Mouse (Mus musculus): ENCODE measurements around the gene Hps5. TPM values are rescaled to one million over a fixed set of nuclear protein-coding genes. Genes with fewer than 3 reads are reported as not detected.
"Not testable (repeated sequence)": the region's sequence is repeated elsewhere in the genome, so short reads cannot be mapped to it uniquely, and the experiment has no call there.

Hps5 gene
- polyA plus RNA-seq, 1 experiment from 2014 or later = 27.2 TPM

DNA sequence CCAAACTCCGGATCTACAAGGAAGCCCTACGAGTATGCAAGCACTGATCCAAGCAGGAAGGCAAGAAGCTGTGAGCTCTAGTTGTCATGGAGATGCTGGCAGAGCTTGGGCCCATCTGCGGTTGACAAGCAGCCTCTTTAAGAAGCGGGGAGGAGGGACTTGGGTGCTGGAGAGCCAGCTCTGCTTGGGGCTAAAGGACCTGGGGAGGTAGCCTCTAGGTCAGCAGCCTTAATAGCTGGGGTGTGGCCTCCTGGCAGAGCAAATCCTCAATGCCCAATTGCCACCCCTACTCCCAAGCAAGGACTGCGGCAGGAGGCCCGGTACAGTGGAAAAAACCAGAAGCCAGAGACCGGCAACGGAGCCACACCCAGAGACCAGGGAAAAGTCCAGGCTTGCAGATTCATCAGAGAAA, 43.0 kb upstream of the Hps5 start:
- Histone ChIP-seq H3K27ac (ENCODE audit: low read length) (peak overlapping the region; percentile 96), H3K9me3 (ENCODE audit: control insufficient read depth, low read length) (no peaks in the 10 kb centered on the region), H3K4me3 (ENCODE audit: low read length) (peak overlapping the region; percentile 14), H3K4me1 (ENCODE audit: control insufficient read depth, insufficient read depth, low read length) (peaks cover 48% of the 10 kb centered on the region), H3K9ac (ENCODE audit: low read depth, low read length) (peak overlapping the region; percentile 44), H3K27me3 (replicated peaks; ENCODE audit: control insufficient read depth, insufficient read depth, low read length) (no peaks in the 10 kb centered on the region), H3K4me2 (ENCODE audit: low read depth, low read length) (peak overlapping the region; percentile 42), H3K36me3 (ENCODE audit: control insufficient read depth, insufficient read depth, low read length) (no peaks in the 10 kb centered on the region)
- peak; percentile 76 for ATAC-seq
- 4% methylated on average over 8 of the region's 8 CpGs for WGBS

DNA sequence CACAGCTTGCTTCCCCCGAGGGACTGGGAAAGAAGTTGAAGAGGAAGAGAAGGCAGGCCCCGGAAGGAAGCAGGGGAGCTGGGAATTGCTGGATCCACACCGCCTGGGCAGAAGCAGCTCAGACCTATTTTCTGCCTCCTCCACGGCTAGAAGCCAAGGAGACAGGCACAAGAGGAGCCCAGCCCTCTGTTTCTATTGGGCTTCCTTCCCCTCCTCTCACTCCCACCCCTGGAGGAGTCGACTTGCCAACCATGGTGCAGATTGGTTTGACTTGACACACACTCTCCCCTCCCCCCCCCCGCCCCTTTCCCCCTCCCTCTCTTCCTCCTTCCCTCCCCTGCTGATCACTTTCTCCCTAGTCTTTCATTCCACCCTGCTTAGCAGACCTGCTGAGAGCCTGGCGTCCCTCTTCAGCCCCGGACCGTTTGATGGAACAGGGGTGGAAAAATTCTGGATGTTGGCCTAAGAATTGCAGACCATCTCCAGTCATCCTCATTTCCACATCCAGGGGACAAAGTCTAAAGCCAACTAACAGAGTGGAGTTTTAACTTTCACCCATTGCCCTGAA, 42.3 kb upstream of the Hps5 start:
- H3K4me2 ChIP-seq (ENCODE audit: low read depth, low read length) = peak overlapping the region; percentile 42
- 4% methylated on average over 8 of the region's 9 CpGs for WGBS
- no peaks in the 10 kb centered on the region for H3K9me3 ChIP-seq (ENCODE audit: control insufficient read depth, low read length)
- H3K9ac ChIP-seq (ENCODE audit: low read depth, low read length) = peak overlapping the region; percentile 56
- peak overlapping the region; percentile 96 for H3K27ac ChIP-seq (ENCODE audit: low read length)
- no peaks in the 10 kb centered on the region for H3K36me3 ChIP-seq (ENCODE audit: control insufficient read depth, insufficient read depth, low read length)
- peaks cover 53% of the 10 kb centered on the region for H3K4me1 ChIP-seq (ENCODE audit: control insufficient read depth, insufficient read depth, low read length)
- H3K27me3 ChIP-seq (replicated peaks; ENCODE audit: control insufficient read depth, insufficient read depth, low read length) = no peaks in the 10 kb centered on the region
- ATAC-seq = no peak; the same call in 1 of the 2 replicates
- peak overlapping the region; percentile 14; the same call in 1 of the 2 replicates for H3K4me3 ChIP-seq (ENCODE audit: low read length)

DNA sequence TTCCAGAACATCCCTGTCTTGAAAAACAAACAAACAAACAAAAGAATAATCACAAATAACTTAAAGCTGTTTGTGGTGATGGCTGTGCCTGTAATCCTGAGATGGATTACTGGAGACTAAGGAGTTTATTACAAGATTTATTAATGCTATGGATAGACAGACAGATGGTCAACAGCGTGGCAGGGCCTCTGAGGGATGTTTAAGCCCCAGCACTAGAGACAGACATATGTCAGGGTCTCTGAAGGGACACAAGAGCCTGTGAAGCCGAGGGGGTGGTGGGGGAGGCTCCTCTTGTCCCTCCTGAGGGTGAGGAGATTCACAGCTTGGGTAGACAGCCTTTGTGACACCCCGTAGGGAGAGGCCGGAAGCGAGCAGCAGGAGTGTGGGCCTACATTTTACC, 41.2 kb upstream of the Hps5 start:
- no peak overlapping the region for H3K27ac ChIP-seq (ENCODE audit: low read length)
- no peak overlapping the region for H3K9ac ChIP-seq (ENCODE audit: low read depth, low read length)
- H3K27me3 ChIP-seq (replicated peaks; ENCODE audit: control insufficient read depth, insufficient read depth, low read length) = no peaks in the 10 kb centered on the region
- H3K4me3 ChIP-seq (ENCODE audit: low read length) = no peak overlapping the region
- H3K9me3 ChIP-seq (ENCODE audit: control insufficient read depth, low read length) = no peaks in the 10 kb centered on the region
- H3K4me1 ChIP-seq (ENCODE audit: control insufficient read depth, insufficient read depth, low read length) = peaks cover 53% of the 10 kb centered on the region
- no peak for ATAC-seq
- no peak overlapping the region for H3K4me2 ChIP-seq (ENCODE audit: low read depth, low read length)
- 64% methylated on average over 5 of the region's 5 CpGs for WGBS
- no peaks in the 10 kb centered on the region for H3K36me3 ChIP-seq (ENCODE audit: control insufficient read depth, insufficient read depth, low read length)

DNA sequence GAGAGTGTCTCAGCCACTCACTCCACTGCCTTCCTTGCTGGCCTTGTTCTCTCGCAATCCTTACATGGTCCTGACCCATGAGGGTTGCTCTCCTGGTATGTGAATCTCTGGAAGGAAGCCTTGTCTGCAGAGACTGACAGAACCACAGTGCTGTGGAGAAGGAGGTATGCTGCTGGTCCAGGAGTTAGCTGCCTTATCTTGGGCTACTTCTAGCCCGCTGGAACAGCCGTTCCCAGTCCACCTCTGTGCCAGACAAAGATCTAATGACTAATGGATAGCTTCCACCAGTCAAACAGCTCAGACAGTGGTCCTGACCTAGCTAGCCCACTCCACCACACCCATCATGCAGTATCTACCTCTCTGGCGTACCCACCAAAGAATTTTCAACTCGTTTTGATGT, 40.5 kb upstream of the Hps5 start:
- 75% methylated on average over 5 of the region's 5 CpGs for WGBS
- Histone ChIP-seq H3K4me1 (ENCODE audit: control insufficient read depth, insufficient read depth, low read length) (peaks cover 48% of the 10 kb centered on the region), H3K4me3 (ENCODE audit: low read length) (no peak overlapping the region), H3K4me2 (ENCODE audit: low read depth, low read length) (no peak overlapping the region), H3K36me3 (ENCODE audit: control insufficient read depth, insufficient read depth, low read length) (no peaks in the 10 kb centered on the region), H3K9ac (ENCODE audit: low read depth, low read length) (no peak overlapping the region), H3K27ac (ENCODE audit: low read length) (no peak overlapping the region), H3K27me3 (replicated peaks; ENCODE audit: control insufficient read depth, insufficient read depth, low read length) (no peaks in the 10 kb centered on the region), H3K9me3 (ENCODE audit: control insufficient read depth, low read length) (no peaks in the 10 kb centered on the region)
- no peak for ATAC-seq

DNA sequence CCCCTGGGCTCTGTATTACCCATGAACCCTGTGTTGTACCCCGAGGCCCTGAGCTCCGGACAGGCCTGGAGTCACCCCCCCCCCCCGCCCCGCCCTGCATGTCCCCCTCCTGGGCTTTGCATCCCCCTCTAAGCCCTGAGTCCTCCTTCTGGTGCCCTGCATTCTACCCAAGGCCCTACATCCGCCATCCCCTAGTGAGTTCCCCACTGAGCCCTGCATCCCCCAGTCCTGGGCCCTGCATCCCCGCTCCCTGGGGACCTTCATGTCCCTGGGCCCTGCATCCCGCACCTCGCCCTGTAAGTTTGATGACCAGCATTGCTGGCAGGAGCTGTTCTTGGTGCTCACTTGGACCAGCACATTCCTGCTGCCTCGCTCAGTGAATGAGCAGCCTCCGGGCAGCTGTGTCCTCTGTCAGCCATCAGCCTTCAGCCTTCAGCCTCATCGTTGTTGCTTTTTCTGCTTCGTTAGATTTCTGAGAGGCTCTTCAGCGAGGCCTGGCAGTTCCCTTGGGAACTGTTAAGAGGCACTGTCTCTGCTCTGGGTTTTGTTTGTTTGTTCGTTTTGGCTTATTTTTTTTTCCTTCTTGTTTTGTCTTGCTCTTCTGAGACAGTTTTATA, 39.2 kb upstream of the Hps5 start:
- H3K36me3 ChIP-seq (ENCODE audit: control insufficient read depth, insufficient read depth, low read length) = no peaks in the 10 kb centered on the region
- peaks cover 46% of the 10 kb centered on the region for H3K4me1 ChIP-seq (ENCODE audit: control insufficient read depth, insufficient read depth, low read length)
- ATAC-seq = no peak
- H3K9me3 ChIP-seq (ENCODE audit: control insufficient read depth, low read length) = no peaks in the 10 kb centered on the region
- H3K9ac ChIP-seq (ENCODE audit: low read depth, low read length) = peak overlapping the region; percentile 43; the same call in 1 of the 2 replicates
- peak overlapping the region; percentile 28; the same call in 1 of the 2 replicates for H3K27ac ChIP-seq (ENCODE audit: low read length)
- H3K4me2 ChIP-seq (ENCODE audit: low read depth, low read length) = no peak overlapping the region
- no peak overlapping the region for H3K4me3 ChIP-seq (ENCODE audit: low read length)
- no peaks in the 10 kb centered on the region for H3K27me3 ChIP-seq (replicated peaks; ENCODE audit: control insufficient read depth, insufficient read depth, low read length)
- WGBS = 58% methylated on average over 14 of the region's 14 CpGs

DNA sequence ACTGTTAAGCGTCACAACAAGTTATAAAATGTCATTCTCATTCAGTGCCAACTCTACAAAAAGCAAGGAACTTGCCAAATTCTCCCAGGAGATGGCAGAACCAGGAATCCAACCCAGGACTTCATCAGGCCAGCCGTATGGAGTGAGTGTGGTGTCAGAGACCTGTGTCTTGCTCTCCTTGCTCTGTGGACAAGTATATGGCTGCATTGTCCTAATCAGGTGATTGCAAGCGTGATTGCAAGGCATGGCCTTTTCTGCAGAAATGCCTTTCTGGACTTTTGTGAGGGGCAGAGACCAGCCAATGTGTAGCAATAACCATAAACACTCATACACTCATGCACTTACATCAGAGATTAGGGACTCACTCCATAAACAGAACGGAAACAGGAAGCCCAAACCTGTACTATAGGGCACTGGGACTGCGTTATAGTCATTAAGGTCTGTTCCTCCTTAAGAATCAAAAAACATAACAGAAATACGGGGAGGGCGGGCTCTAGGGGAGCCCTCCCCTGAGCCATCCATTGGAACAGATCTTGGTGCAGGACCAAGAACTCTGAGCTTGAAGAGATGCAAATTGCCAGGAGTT, 37.9 kb upstream of the Hps5 start:
- Histone ChIP-seq H3K27me3 (replicated peaks; ENCODE audit: control insufficient read depth, insufficient read depth, low read length) (no peaks in the 10 kb centered on the region), H3K4me3 (ENCODE audit: low read length) (no peak overlapping the region), H3K4me2 (ENCODE audit: low read depth, low read length) (no peak overlapping the region), H3K9me3 (ENCODE audit: control insufficient read depth, low read length) (no peaks in the 10 kb centered on the region), H3K27ac (ENCODE audit: low read length) (peak overlapping the region; percentile 75), H3K9ac (ENCODE audit: low read depth, low read length) (no peak overlapping the region), H3K36me3 (ENCODE audit: control insufficient read depth, insufficient read depth, low read length) (no peaks in the 10 kb centered on the region), H3K4me1 (ENCODE audit: control insufficient read depth, insufficient read depth, low read length) (peaks cover 39% of the 10 kb centered on the region)
- WGBS = 67% methylated on average over 7 of the region's 7 CpGs
- ATAC-seq = peak; percentile 70

DNA sequence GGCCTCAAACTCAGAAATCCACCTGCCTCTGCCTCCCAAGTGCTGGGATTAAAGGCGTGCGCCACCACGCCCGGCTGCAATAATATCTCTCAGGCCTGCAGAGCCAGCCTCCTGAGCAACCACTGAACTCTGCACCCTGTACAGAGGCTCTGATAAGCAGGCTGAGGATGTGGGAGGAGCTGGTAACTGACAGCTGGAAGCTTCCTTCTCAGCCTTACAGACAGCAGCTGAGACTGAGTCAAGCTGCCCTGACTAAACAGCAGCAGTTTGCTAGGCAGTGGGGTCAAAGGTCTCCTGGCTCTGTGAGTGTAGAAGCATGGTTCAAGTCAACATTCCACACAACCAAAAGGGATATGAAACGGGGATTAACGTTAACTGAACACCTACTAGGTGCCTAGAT, 37.4 kb upstream of the Hps5 start:
- peak overlapping the region; percentile 75 for H3K27ac ChIP-seq (ENCODE audit: low read length)
- no peak overlapping the region for H3K9ac ChIP-seq (ENCODE audit: low read depth, low read length)
- peak; percentile 95 for ATAC-seq
- H3K27me3 ChIP-seq (replicated peaks; ENCODE audit: control insufficient read depth, insufficient read depth, low read length) = no peaks in the 10 kb centered on the region
- no peak overlapping the region for H3K4me3 ChIP-seq (ENCODE audit: low read length)
- peaks cover 34% of the 10 kb centered on the region for H3K4me1 ChIP-seq (ENCODE audit: control insufficient read depth, insufficient read depth, low read length)
- 43% methylated on average over 6 of the region's 6 CpGs for WGBS
- no peaks in the 10 kb centered on the region for H3K36me3 ChIP-seq (ENCODE audit: control insufficient read depth, insufficient read depth, low read length)
- no peaks in the 10 kb centered on the region for H3K9me3 ChIP-seq (ENCODE audit: control insufficient read depth, low read length)
- H3K4me2 ChIP-seq (ENCODE audit: low read depth, low read length) = no peak overlapping the region

DNA sequence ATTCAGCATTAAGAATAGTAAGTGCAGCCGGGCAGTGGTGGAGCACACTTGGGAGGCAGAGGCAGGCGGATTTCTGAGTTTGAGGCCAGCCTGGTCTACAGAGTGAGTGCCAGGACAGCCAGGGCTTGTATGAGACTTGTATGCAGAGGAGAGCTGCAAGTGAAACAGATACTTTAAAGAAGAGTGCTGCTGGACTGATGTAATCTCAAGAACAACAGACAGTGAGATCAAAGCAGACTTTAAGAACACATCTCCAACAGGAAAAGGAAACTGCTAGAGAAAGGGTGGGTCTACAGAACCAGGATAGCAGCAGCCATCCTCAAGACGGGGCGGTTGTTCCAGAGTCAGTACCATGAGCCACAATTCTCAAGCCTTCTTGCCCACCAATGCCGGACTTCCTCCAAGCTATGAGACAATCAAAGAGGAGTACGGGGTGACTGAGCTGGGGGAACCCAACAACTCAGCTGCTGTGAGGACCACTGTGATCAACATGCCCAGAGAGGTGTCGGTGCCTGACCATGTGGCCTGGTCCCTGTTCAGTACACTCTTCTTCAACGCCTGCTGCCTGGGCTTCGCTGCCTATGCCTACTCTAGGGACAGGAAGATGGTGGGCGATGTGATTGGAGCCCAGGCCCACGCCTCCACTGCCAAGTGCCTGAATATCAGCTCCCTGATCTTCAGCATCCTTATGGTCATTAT, 36.4 kb upstream of the Hps5 start:
- H3K9me3 ChIP-seq (ENCODE audit: control insufficient read depth, low read length); H3K36me3 ChIP-seq (ENCODE audit: control insufficient read depth, insufficient read depth, low read length); ATAC-seq; H3K9ac ChIP-seq (ENCODE audit: low read depth, low read length); H3K27ac ChIP-seq (ENCODE audit: low read length); H3K4me2 ChIP-seq (ENCODE audit: low read depth, low read length); H3K27me3 ChIP-seq (replicated peaks; ENCODE audit: control insufficient read depth, insufficient read depth, low read length); H3K4me3 ChIP-seq (ENCODE audit: low read length): not testable (repeated sequence)
- peaks cover 35% of the 10 kb centered on the region for H3K4me1 ChIP-seq (ENCODE audit: control insufficient read depth, insufficient read depth, low read length)
- WGBS = 94% methylated on average over 11 of the region's 11 CpGs

DNA sequence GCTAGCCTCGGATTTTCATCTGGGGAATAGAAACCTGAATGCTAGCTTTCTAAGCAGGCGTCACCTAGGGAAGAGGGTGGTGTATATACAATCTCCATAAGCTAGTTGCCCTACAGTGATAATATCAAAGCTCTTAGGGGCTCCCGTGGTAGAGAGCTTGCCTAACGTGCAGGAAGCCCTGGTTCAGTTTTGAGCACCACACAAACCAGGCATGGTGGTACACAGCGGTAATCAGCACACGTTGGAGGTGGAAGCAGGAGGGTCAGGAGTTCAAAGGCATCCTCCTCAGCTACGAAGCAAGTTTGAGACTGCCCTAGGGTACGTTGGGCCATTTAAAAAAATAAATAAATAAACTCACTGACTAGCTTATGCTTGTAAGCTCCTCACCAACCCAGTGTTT, 35.8 kb upstream of the Hps5 start:
- 80% methylated on average over 8 of the region's 8 CpGs for WGBS
- H3K9ac ChIP-seq (ENCODE audit: low read depth, low read length) = no peak overlapping the region
- no peak overlapping the region for H3K4me3 ChIP-seq (ENCODE audit: low read length)
- no peaks in the 10 kb centered on the region for H3K9me3 ChIP-seq (ENCODE audit: control insufficient read depth, low read length)
- no peak overlapping the region for H3K27ac ChIP-seq (ENCODE audit: low read length)
- ATAC-seq = no peak
- no peaks in the 10 kb centered on the region for H3K36me3 ChIP-seq (ENCODE audit: control insufficient read depth, insufficient read depth, low read length)
- H3K4me1 ChIP-seq (ENCODE audit: control insufficient read depth, insufficient read depth, low read length) = peaks cover 38% of the 10 kb centered on the region
- H3K4me2 ChIP-seq (ENCODE audit: low read depth, low read length) = no peak overlapping the region
- no peaks in the 10 kb centered on the region for H3K27me3 ChIP-seq (replicated peaks; ENCODE audit: control insufficient read depth, insufficient read depth, low read length)

Data from intestine, embryonic 16.5 days (tissue).